Mouse (Mus musculus) neutrophil, adult 65 days (primary cell): ENCODE measurements around the gene Oog4. TPM values are rescaled to one million over a fixed set of nuclear protein-coding genes. Genes with fewer than 3 reads are reported as not detected.

ENCODE experiments used
- total RNA-seq: library from RNA; stranded (reverse); gene quantifications from 2 replicates; pipeline ENCODE4 v1.2.4, GENCODE M21; 2023

Gene Oog4
- total RNA-seq: not detected in 2 replicates

GRCm38 (mm10) chr4:143450224-143450623 is at the start of gene Oog4:
TSS of gene Oog4 (minus strand) at chr4:143450324.

GRCm38 (mm10) chr4:143412219-143413092 is 37.7 kb downstream of the Oog4 start, which contains the start of gene Pramef8:
TSS of gene Pramef8 (plus strand) at chr4:143412426.

GRCm38 (mm10) chr4:143394181-143394580 is 55.9 kb downstream of the Oog4 start, which contains the start of gene Pramel1:
TSS of gene Pramel1 (plus strand) at chr4:143394428.

Other genes with a start within 250 kb of the Oog4 start
- gene Prdm2, start 237.3 kb downstream of the Oog4 start, total RNA-seq: 53.5 and 59.7 TPM in 2 replicates
- gene Pdpn, start 150.8 kb downstream of the Oog4 start, total RNA-seq: 1.1 and 2.5 TPM in 2 replicates
- gene Lrrc38, start 100.6 kb downstream of the Oog4 start, total RNA-seq: not detected in 2 replicates
- gene Pramel1, start 55.9 kb downstream of the Oog4 start, total RNA-seq: not detected in 2 replicates
- gene Pramef8, start 37.9 kb downstream of the Oog4 start, total RNA-seq: 52.0 and 56.6 TPM in 2 replicates
- not detected in 2 replicates for gene Gm13043, start 61.0 kb upstream of the Oog4 start, total RNA-seq
- not detected in 2 replicates for gene Gm13040, start 85.6 kb upstream of the Oog4 start, total RNA-seq
- not detected in 2 replicates for gene BC080695, start 101.4 kb upstream of the Oog4 start, total RNA-seq
- not detected in 2 replicates for gene Gm13057, start 101.4 kb upstream of the Oog4 start, total RNA-seq
- gene Gm13083, start 164.7 kb upstream of the Oog4 start, total RNA-seq: not detected in 2 replicates
- gene Gm13088, start 206.9 kb upstream of the Oog4 start, total RNA-seq: not detected in 2 replicates